Mouse (Mus musculus) midbrain, postnatal 0 days (tissue): ENCODE measurements around the gene Vsig2. TPM values are rescaled to one million over a fixed set of nuclear protein-coding genes. Genes with fewer than 3 reads are reported as not detected.

Experiments
- ATAC-seq: fragments of 200-750 bp; cut with Nextera tagmentation; 2 replicates; pipeline ENCODE4 v1.8.0; 2017; ENCODE audit warnings: moderate number of reproducible peaks, mild to moderate bottlenecking, moderate TSS enrichment, moderate library complexity; ENCODE audit not compliant: low FRiP score
- DNase-seq: peaks from one replicate; pipeline ENCODE4 v3.0.0-alpha.2; 2015; ENCODE audit warnings: low spot score
- H3K27ac ChIP-seq: fragments of 300-500 bp; sonication (generic); 2 replicates; pipeline ENCODE4 v1.5.1; 2014; ENCODE audit warnings: low read depth, mild to moderate bottlenecking, low read length, mixed read lengths
- H3K27me3 ChIP-seq: fragments of 300-500 bp; sonication (generic); 2 replicates; pipeline ENCODE4 v1.6.1; 2014; ENCODE audit warnings: low read length, control low read depth, mixed read lengths; ENCODE audit not compliant: insufficient read depth
- H3K36me3 ChIP-seq: fragments of 300-500 bp; sonication (generic); 2 replicates; pipeline ENCODE4 v1.6.1; 2014; ENCODE audit warnings: low read length, control low read depth, mixed read lengths; ENCODE audit not compliant: insufficient read depth
- H3K4me1 ChIP-seq: fragments of 300-500 bp; sonication (generic); 2 replicates; pipeline ENCODE4 v1.6.1; 2014; ENCODE audit warnings: mild to moderate bottlenecking, control low read depth, antibody characterized with exemption, low read length, mixed read lengths; ENCODE audit not compliant: insufficient read depth
- H3K4me2 ChIP-seq: fragments of 300-500 bp; sonication (generic); 2 replicates; pipeline ENCODE4 v1.6.1; 2014; ENCODE audit warnings: low read depth, mild to moderate bottlenecking, low read length, mixed read lengths; ENCODE audit not compliant: poor library complexity, severe bottlenecking
- H3K4me3 ChIP-seq: fragments of 300-500 bp; sonication (generic); 2 replicates; pipeline ENCODE4 v1.5.1; 2014; ENCODE audit warnings: low read depth, mild to moderate bottlenecking, low read length, moderate library complexity
- H3K9ac ChIP-seq: fragments of 300-500 bp; sonication (generic); replicated peaks from 2 replicates; pipeline ENCODE4 v1.6.1; 2014; ENCODE audit warnings: mild to moderate bottlenecking, low read length, moderate library complexity, mixed read lengths; ENCODE audit not compliant: poor library complexity, severe bottlenecking
- H3K9me3 ChIP-seq: fragments of 300-500 bp; sonication (generic); 2 replicates; pipeline ENCODE4 v1.6.1; 2016; ENCODE audit warnings: low read length, control low read depth
- CTCF ChIP-seq: IDR thresholded peaks from 2 replicates; pipeline ENCODE4 v1.5.1; 2016; ENCODE audit warnings: antibody characterized with exemption, mild to moderate bottlenecking
- WGBS: fragments of 180-500 bp; shearing (Covaris S2); extraction: QIAGEN DNeasy Blood & Tissue Kit; methylation state at CpG from one replicate; pipeline ENCODE4 v1.1.7; 2014; 5-methylcytosine and 5-hydroxymethylcytosine counted together
- polyA plus RNA-seq: library from polyadenylated mRNA; unstranded; fragments of >200 nt; fragmentation: Nextera tagmentation; extraction: Ambion mirVana; gene quantifications from 2 replicates; pipeline ENCODE4 v1.2.1, GENCODE M21; 2015
- total RNA-seq: library from RNA; depleted of rRNA; stranded (reverse); fragments of >200 nt; gene quantifications from 2 replicates; pipeline ENCODE4 v1.2.3, GENCODE M21; 2014

Gene Vsig2
- total and polyA plus RNA-seq, 2 experiments from 2014 or later = 1.7 to 6.1 TPM

- H3K4me1 ChIP-seq = 0 out of 2 replicates have a peak, but pooled peaks cover 8% of the 10 kb centered on the region
- ATAC-seq (no peak), DNase-seq (no peak)
- H3K9ac ChIP-seq = no peak overlapping the region
- H3K27ac ChIP-seq = no peak overlapping the region
- WGBS = 88% methylated on average over 2 of the region's 2 CpGs
- H3K4me2 ChIP-seq = no peak overlapping the region
- peaks cover 25% of the 10 kb centered on the region for H3K27me3 ChIP-seq
- H3K9me3 ChIP-seq = no peaks in the 10 kb centered on the region
- peaks cover 13% of the 10 kb centered on the region for H3K36me3 ChIP-seq
- H3K4me3 ChIP-seq = no peak overlapping the region
- TF ChIP-seq CTCF = no peak
Observed at GRCm38 (mm10) chr9:37525461-37525860, 13.6 kb upstream of the Vsig2 start.

- peaks cover 13% of the 10 kb centered on the region for H3K36me3 ChIP-seq
- peak overlapping the region; percentile 15; the same call in 1 of the 2 replicates for H3K4me2 ChIP-seq
- DNase-seq = no peak
- 29% methylated on average over 21 of the region's 21 CpGs for WGBS
- H3K9me3 ChIP-seq = no peaks in the 10 kb centered on the region
- peak; percentile 42; the same call in 1 of the 2 replicates for TF ChIP-seq CTCF
- H3K27ac ChIP-seq = no peak overlapping the region
- peaks cover 11% of the 10 kb centered on the region; the same call in 1 of the 2 replicates for H3K4me1 ChIP-seq
- peaks cover 30% of the 10 kb centered on the region for H3K27me3 ChIP-seq
- no peak overlapping the region for H3K4me3 ChIP-seq
- no peak for ATAC-seq
- H3K9ac ChIP-seq = no peak overlapping the region
Observed at GRCm38 (mm10) chr9:37526443-37527395, 12.3 kb upstream of the Vsig2 start.

GRCm38 (mm10) chr9:37527396-37528224 is 11.4 kb upstream of the Vsig2 start, which contains the start of gene Esam:
Gene Esam, plus strand, starts transcription at chr9:37528078.
- Histone ChIP-seq H3K27ac (no peak within 1 kb of the TSS), H3K4me2 (peak within 1 kb of the TSS; percentile 79; the same call in 1 of the 2 replicates), H3K27me3 (peaks cover 30% of the 10 kb centered on the region), H3K9me3 (no peaks in the 10 kb centered on the region), H3K4me1 (peaks cover 11% of the 10 kb centered on the region; the same call in 1 of the 2 replicates), H3K9ac (no peak within 1 kb of the TSS), H3K4me3 (peak within 1 kb of the TSS; percentile 35; the same call in 1 of the 2 replicates), H3K36me3 (peaks cover 13% of the 10 kb centered on the region)
- DNase-seq = no peak
- WGBS = 10% methylated on average over 41 of the region's 41 CpGs
- ATAC-seq = no peak; the same call in 1 of the 2 replicates
- TF ChIP-seq CTCF = no peak

GRCm38 (mm10) chr9:37528225-37528970 is 10.7 kb upstream of the Vsig2 start:
- H3K9me3 ChIP-seq = no peaks in the 10 kb centered on the region
- peaks cover 9% of the 10 kb centered on the region for H3K36me3 ChIP-seq
- H3K4me2 ChIP-seq = no peak overlapping the region
- H3K27ac ChIP-seq = no peak overlapping the region
- DNase-seq (no peak), ATAC-seq (no peak)
- H3K9ac ChIP-seq = no peak overlapping the region
- peaks cover 11% of the 10 kb centered on the region; the same call in 1 of the 2 replicates for H3K4me1 ChIP-seq
- H3K4me3 ChIP-seq = peak overlapping the region; percentile 5; the same call in 1 of the 2 replicates
- no peak for TF ChIP-seq CTCF
- 36% methylated on average over 9 of the region's 9 CpGs for WGBS
- H3K27me3 ChIP-seq = peaks cover 30% of the 10 kb centered on the region
